Mouse (Mus musculus) testis, postnatal 10 days (tissue): Measurements from ENCODE around the gene Oas2.

Experiments
- DNase-seq: peaks from one replicate; pipeline ENCODE4 v3.0.0; 2021; ENCODE audit warnings: low spot score

The Oas2 gene

DNA sequence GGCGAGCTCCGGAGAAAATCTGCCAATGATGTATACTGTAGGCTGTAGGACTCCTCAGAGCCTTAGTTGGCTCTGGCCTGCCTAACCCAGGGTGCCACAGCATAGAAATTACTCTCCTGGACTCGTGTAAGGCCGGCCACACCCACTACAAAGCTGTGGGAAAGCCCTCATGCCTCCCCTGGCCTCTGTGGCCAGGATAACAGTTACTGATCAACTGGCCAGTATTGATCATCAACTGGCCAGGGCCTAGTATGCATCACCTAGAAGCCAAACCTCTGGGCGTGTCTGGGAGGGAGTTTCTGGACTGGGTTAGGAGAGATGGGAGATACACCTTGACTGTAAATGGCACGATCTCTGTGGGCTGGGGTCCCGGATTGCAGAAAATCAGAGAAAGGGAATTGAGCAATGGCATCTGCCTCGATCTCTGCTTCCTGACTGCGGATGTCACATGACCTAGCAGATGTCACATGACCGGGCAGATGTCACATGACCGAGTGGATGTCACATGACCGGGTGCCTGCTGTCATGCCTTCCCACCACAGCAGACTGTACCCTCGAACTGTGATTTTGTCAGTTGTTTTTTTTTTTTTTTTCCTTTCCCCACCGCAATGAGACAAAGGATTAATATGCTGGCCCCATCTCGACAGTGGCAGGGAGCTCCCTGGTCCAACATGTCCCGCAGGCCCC lies 53.5 kb downstream of the Oas2 start:
- no peak for DNase-seq

- no peak for DNase-seq
Observed at GRCm38 (mm10) chr5:120694695-120695074, 55.0 kb downstream of the Oas2 start.

DNA sequence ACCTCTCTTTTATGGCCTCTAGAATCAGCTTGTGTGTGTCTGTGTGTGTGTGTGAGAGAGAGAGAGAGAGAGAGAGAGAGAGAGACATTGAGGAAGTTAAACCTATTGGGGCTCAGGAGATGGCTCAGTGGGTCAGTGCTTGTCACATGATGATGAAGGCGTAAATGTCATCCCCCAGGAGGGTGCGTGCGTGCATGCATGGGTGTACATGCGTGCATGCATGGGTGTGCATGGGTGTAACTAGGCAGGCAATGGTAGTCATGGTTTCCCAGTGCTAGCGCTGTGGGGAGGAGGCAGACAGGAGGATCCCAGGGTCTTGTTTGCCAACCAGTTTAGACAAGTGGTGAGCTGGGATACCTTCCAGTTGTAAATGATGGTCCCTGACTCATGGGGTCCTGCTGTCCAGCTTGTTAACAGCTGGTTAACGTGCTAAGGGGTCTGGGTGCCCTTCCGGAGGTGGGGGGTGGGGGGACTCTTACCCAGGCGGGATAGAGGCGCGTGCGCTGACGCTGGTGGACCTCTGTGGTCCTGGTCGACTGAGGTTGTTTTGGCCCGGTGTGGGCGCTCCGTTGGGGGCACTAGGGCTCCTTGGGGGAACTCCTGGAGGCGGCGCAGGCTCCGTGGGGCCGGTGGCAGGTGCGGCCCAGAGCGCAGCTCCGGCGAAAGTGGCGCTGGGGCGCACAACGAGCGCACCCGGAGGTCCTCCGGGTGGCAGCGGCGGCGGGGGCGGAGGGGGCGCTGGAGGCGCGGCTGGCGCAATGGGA lies 55.5 kb downstream of the Oas2 start:
- no peak for DNase-seq

- no peak for DNase-seq
Observed at GRCm38 (mm10) chr5:120692034-120692433, 57.6 kb downstream of the Oas2 start.

- no peak for DNase-seq
Observed at GRCm38 (mm10) chr5:120690417-120690816, 59.2 kb downstream of the Oas2 start.

GRCm38 (mm10) chr5:120688434-120688833 lies 61.2 kb downstream of the Oas2 start:
- no peak for DNase-seq

- no peak for DNase-seq
Observed at GRCm38 (mm10) chr5:120687897-120688296, 61.8 kb downstream of the Oas2 start.

- no peak for DNase-seq
Observed at GRCm38 (mm10) chr5:120687484-120687851, 62.2 kb downstream of the Oas2 start.

GRCm38 (mm10) chr5:120686749-120687483 lies 62.7 kb downstream of the Oas2 start:
- DNase-seq, result no peak

DNA sequence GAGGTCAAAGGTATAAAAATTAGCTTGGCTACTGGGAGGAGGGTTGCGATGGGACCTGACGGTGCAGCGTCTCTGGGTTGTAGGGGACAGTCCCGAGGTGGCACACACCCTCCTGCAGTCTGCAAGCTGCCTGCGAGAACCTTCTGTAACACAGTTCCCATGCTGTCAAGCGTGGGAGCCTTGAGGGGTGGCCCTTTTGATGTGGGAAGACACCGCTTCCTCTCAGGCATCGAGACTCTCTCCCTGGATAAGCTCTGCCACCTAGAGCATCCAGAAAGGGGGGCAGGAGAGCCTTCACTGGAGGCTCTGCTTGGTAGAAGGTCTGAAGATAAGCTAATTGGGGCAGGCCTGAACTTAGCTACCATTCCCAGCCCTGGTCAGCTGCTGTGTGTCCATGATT lies 64.0 kb downstream of the Oas2 start:
- no peak for DNase-seq

DNA sequence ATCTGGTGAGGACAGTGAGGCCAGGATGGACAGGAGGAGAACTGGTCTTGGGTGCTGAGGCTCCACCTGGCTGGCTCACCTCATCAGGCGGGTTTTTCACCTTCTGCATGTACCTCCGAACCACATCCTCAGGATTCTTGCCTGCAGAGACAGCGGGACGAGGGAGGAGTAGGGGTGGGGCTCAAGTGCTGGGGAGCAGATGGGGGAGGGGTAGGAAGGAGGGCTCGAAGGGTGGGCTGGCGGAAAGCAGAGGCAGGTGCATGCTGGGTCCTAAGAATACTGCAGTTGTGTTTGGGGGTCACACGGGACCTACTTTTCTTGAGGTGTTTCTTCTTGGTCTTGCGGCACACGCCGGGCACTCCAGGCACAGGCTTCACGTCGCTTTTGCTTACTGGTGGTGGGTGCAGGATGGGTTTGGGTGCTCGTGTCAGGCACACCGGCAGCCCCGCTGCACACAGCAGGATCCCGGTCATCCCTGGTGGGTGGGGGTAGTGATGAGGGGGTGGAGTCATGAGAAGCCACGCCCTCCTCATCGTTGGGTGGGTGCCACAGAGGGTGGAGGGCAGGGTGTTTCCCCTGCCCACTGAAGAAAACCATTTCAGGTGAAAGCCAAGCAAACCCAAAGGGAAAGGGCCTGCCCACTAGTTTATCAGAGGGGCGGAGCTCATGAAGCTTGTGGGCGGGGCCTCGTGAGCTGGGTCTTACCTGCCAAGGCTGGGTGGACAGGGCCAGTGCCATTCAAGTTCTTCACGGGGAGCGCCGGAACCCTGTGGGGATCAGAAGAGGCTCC lies 66.5 kb downstream of the Oas2 start:
- peak; percentile 67 for DNase-seq

DNA sequence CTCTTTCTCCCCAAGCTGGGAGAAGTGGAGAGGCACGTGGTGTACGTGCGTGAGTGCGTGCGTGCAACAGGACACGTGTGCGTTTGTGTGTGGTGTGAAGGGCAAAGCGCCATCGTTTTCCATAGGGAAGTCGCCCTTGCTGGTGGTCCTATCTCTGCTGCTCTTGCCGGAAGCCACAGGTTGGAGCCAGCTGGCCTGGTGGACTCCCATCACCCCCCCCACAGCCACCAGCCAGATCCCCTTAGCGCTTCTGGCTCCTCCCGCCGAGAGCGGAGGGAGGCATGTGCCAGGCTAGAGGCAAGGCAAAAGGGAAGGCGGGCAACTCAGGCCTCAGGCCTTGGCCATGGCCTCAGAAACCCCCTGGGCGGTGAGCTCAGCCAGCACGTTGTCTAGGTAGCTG lies 68.7 kb downstream of the Oas2 start:
- no peak for DNase-seq
